Mouse (Mus musculus) mouse trophoblast stem cell (cell line): ENCODE data around the gene Cacna1e.

Source experiments
- in situ Hi-C, 2 experiments: fragments of 300-500 bp; cut with MseI, MboI; formaldehyde crosslinking; loops; 2 replicates in 1 of 2; 3 replicates in 1 of 2; pipeline ENCODE4 v1.15.1; 2025

Cacna1e gene

DNA sequence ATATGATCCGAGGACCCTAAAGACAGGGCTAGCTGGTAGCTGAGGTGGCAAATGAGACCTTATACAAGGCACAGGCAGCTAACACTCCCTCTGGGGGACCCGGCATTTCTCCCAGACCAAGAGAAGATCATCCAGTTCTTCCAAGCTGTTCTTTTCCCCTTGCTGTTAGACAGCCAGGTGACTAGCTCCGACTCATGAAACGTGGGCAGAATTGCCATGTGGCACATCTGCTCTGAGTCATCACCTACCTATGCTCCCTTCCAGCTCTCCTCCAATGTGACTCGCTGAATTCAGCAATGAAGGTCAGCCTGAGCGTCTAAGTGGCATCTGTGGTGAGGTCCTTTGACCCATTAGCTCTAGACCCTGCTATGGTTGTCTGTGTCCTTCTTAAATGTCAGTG lies 355.5 kb downstream of the Cacna1e start:
- in situ Hi-C loops = no loop called here

DNA sequence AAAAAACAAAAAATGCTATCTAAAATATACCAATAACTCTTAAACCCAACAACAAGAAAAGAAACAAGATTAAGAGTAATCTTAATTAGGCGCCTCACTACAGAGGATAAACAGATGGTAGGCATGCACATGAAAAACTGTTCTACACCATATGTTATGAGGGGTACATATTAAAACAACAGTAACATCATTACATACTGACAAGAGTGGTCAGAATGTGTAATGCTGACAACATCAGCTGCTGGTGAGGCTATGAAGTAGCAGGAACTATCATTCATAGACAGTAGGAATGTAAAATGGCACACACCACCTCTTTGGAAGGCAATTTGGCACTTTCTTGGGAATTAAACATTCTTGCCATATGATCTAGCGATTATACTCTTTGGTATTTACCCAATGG lies 363.6 kb downstream of the Cacna1e start:
- in situ Hi-C loops = no loop called here

DNA sequence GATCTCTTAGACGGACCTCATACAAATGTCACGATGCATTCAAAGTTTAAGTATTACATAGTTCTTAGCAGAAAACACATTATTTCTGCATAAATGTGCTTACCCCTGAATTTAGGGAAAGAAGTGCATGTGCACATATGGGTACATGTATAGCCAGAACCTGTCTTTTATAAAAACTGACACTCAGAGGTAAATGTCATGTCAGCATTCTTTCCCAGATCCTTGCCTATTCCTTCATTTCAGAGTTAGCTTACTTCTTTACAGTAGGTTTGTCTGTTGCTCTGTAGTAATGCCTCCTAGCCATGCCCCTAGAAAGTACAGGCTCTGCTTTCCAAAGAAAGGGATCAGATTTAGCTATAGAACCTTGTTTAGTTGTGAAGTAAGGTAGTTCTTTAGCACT lies 369.0 kb downstream of the Cacna1e start:
- in situ Hi-C loops = no loop called here

DNA sequence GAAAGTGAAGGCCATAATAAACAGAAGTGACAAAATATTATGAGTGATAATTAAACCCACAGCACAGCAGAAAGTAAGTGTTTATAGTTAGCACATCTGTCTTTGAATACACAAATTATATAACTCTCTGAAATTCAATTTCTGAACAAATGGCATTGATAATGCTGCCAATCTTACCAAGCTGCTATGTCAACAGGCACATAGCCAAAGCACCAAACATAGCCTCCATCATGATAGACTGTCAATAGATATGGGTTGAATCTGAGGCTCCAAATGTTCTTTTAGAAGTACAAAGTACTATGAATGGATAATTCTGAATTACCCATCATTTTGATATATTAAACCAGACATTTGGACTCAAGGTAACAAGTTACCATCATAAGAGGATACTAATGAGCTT lies 372.6 kb downstream of the Cacna1e start:
- in situ Hi-C loops = no loop called here

DNA sequence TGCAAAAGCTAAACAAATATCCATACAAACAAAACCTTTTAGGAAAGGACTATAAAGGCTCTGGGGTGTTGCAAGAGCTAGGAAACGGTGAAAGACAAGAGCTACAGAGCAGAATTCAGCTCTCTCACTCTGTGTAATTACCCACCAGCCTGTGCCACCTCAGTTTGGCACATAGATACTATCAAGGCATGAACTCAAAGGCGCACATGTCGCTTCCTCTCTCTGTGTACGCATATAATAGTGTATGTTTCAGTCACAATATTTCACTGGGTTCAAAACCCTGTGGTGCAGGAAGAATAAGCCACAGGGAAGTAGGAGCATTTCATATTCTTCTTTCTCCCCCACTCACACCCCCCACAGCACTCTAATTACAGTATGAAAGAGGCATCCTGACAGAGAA lies 380.3 kb downstream of the Cacna1e start:
- in situ Hi-C loops = no loop called here

DNA sequence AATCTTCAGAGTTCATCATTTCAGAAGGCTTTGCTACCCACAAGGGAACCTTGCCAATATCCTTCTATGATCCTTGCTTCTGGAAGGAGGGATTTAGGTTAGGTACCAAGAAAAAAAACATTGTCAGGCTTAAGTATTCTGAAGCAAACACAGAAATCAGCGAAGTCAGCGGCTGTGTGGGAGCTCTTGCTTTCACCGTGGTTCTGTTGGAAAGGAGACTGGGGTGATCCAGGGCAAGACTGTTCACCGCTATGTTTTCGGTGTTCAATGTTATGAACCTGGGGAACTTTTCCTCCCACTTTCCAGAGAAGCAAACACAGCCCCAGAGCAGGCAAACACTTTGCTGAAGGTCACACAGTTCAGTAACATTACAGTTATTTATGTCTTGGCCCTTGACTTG lies 383.4 kb downstream of the Cacna1e start:
- in situ Hi-C loops = no loop called here

DNA sequence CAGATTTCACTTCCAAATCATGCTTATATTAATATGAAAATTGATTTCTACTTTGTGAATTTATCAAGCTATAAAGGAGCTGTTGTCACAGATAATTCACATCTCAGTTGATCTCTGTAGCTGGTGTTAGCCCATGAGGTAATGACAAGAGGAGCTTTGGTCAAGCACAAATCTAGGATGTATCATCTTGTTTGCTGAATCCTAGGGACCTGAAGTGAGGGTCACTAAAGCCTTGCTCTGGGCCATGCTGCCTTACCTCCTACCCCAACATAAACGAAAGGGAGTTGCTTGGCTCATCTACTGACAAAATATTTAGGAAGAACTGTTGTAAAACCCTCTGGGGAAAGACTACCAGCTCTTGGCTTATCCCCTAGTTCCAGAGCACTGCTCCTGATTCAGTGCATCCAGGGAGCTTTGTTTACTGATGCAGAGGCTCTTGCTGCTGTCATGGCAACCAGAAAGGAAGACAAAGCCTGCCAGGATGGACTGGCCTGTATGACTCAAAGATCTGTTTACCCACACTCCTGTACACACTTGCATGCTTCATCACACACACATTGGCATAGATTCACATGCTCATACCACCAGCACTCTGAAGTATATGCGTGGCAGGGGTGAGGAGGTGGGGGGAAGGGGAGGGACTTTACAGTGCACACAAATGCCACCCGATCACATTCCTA lies 384.0 kb downstream of the Cacna1e start:
- in situ Hi-C loops = no loop called here

DNA sequence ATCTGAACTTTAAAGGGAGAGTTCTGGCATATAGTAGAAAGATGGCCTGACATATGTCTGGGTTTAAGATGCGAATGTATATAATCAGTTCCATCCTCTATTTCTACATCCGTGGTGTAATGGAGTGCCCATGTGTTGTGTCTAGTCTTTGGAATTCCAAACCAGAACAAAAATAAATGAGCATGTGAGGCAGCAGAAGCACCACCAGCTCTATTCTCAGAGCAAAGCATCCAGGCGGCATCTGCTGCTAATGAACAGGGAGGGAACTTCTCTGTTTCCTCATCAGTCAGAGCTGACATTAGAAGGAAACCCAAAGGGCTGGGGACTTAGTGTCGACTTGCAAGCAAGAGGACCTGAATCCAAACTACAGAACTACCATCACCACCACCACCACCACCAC lies 385.5 kb downstream of the Cacna1e start:
- in situ Hi-C loops = no loop called here

DNA sequence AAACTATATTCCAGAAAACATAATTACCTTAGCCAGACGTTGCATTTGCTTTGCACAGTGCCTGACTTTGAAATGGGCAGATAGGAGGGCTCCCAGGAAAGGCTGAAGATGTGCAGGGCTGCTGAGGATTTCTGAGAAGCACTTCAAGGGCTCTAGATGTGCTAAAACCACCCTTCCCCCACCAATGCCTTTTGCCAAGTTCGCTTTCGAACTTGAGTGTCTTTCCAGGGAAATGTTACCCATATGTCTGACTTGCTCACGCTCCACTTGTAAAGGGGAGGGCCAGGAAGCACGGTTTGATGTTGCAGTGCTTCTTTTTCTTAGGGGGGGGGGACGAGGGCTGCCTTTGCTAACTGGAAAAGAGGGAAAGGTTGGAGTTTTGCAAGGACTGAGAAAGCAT lies 393.2 kb downstream of the Cacna1e start:
- in situ Hi-C loops = no loop called here

DNA sequence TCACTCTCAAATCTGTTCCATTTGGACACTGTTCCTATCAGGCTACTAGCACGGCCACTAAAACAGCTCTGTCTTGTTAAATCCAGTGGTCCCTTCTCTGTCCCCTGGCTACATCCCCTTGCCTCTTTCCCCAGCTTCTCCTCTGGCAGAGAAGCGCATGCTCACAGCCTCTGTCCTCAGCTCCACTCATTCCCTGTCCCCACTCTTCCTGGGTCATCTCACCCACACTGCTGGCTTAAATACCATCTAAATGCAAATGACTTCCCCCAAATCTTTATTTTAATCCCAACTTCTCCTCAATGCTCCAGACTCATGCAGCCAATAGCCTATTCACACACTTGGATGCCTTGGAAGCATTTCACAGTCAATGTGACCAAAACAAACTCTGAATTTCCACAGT lies 407.6 kb downstream of the Cacna1e start:
- in situ Hi-C loops = no loop called here

DNA sequence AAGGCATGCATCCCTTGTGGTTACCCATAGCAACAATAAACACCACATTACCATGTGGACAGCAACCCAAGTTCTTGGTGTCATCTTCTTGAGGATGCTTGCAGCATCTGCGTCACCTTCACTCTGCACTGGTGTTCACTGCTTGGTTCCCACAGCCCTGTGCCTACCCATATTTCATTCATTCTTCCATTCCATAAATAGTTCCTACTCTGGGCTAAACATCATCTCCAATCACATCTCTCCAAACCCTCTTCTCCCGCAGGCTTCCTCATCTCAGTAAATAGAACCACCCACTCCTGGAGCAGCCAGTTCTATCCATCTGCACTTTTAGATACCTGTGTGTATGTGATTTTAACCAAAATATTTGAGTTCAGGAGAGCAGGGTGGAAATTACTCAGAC lies 408.6 kb downstream of the Cacna1e start:
- in situ Hi-C loops = no loop called here

DNA sequence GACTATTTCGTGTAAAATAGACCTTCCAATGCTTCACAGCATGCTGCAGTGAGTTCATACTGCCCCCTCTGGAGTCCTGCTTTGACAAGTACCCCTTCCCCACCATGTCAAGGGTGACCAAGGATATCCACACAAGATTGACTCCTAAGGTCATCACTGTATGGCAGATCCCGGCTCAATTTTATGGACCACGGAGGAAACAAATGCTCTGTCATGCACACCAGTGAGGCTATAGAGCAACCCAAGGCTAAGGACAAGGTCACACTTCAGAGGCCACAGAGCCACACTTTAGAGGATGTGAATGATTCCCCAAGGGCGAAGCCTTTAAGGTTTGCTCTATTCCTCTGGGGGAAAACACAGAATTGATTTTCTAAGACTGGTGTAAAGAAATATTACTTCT lies 410.1 kb downstream of the Cacna1e start:
- in situ Hi-C loops = no loop called here

DNA sequence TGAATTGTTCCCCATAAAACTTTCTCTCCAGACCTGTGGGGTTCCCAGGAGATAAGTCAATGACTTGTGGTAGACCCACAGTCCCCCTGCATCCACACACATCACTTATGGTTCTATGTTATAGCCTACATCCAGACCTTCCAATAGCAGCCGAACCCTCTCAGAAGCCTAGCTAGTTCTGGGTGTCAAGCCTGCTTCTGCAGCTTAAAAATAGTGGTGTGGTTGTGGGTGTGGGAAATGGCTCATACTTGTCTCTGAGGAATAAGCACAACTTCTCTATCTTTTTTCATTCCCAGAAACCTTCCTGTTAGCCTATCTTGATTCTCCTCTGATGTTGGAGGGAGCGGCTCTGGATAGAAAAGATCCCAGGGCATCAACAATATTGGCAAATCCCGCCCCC lies 417.0 kb downstream of the Cacna1e start:
- in situ Hi-C loops = no loop called here

DNA sequence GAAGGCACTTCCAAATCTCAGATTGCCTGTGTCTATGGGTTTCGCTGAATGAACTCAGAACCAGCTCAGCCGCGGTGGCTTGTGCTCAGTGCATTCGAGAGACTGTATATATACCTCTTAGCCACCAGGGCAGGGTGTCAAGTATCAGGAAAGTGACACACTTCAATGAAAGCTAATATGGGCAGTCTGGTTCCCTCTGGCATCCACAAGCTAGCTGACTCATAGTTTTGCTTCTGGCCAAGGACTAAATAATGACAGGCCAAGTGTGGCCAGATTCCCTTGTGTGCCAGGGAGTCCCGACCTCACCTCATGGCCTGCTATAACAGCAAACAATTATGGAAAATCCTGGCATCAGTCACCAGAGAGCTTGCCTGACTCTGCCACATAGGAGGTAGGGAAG lies 422.8 kb downstream of the Cacna1e start:
- in situ Hi-C loops = no loop called here

DNA sequence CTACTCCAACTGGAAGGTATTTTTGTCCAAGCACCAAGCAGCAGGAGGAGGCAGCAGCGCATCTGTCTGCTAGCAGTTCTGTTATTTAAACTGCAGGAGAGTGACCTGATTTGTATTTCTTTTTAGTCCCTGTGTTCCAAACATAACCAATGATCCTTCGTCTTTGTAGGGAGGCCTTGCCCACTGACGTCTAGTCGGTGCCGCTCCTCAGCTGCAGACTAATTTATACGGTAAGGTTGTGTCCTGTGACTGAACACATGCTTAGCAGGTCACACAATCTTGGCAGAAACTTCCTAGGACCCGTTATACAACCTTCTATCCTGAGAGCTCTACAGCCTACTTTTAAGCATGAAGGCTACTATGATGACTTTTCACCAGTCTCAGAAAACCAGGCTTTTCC lies 424.2 kb downstream of the Cacna1e start:
- in situ Hi-C loops = no loop called here

DNA sequence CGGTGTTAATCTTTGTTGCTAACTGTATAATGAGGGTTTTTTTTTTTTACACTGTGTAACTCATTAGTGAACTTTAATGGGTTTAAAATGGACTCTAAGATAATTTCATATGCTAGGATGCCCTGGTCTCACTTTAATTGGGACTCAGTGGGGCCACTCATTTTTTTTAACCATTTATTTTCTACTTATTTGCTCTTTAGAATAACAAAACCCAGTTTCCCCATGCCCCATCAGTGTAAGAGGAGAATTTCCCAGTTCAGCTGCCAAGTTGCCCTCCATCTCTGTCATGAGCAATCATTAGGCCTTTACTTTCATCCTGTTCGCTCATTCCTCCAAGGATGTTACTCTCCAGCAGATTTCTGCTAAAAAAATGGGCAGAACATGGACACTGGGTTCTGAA lies 425.7 kb downstream of the Cacna1e start:
- in situ Hi-C loops = no loop called here

DNA sequence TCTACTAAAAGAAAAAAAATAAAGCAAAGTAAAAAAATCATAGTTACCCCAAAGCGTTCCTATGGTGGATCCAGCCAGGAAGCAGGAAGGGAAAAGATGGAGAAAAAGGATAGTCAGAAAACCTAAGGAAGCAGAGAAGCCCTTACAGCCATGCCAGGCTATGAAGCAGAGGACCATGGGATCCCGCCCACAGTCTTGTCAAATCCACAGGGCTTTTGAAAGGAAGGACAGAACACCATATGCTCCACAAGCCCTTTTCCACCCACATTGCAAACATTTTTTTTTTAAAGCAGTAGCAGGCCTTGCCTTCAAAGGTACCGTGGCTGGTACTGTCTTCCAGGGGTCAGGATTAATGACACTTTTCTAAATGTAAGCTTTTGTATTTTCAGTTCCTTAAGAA lies 433.5 kb downstream of the Cacna1e start:
- in situ Hi-C loops = no loop called here

DNA sequence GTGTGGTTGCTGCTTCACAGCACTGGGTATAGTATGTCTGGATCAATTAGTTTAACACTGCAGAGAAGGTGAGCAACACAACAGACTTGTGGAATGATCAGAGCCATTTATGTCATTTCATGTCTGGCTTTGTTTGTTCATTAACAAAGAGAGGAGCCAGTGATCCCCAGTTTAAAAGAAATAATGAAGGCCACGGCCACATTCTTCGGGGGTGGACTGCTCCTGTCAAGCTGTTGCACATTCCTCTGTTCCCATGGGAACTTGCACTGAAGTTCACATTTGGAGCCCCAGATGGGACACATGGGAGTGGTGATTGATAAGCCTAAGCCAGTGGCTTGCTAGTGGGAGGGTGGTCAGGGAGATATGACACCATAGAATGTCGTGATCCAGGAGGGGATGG lies 437.8 kb downstream of the Cacna1e start:
- in situ Hi-C loops = no loop called here

DNA sequence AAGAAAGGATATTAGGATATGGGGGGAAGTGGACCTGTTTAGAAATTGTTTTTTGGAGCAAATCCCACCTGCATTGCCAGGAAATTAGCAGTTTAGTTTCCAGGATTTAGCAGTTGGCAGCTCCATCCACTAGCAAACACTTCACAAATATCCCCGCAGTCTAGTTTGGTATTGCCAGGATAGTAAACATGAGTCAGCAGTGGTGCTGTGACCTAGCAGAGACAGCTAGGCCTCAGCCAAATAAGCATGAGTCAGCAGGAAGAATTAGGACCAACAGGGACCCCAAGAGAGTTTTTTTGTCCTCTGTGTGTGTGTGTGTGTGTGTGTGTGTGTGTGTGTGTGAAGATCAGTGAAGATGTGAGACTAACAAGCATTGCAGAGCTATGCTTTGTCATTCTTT lies 450.8 kb downstream of the Cacna1e start:
- in situ Hi-C loops = no loop called here

DNA sequence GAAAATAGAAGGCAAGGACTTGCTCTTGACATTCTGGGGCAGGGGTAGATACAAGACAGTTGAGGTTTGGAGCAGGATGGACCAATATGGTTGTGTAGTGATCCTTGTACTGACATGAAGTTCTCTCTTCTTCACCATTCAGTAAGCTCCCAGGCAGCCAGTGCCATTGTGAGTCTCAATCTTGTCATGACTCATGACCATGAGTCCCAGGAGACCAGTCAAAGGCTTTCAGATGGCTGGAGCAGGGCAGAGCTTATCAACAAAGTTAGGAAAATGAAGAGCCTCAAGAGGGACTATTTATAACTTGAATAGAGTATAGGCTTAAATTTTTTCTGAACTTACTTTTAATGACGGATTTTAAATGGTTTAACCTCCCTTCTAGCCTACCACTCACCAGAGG lies 451.2 kb downstream of the Cacna1e start:
- in situ Hi-C loops = no loop called here

DNA sequence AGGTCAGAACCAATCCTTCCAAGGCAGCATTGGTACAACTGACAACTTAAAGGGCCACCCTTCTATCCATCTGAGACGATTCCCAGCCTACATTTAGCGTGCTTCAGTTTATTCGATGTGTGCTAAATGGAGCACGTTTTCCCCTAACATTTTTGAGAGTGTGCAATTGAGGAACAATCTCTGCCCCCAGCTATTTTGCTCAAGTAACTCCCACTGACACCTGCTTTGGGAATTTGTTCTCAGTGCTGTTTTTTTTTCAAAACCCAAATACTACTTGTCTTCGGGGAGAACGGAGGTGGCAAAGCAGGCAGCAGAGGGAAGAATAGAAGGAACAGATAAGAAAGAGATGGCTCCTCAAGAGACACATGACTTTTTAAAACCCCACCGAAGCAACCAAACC lies 456.0 kb downstream of the Cacna1e start:
- in situ Hi-C loops = no loop called here

DNA sequence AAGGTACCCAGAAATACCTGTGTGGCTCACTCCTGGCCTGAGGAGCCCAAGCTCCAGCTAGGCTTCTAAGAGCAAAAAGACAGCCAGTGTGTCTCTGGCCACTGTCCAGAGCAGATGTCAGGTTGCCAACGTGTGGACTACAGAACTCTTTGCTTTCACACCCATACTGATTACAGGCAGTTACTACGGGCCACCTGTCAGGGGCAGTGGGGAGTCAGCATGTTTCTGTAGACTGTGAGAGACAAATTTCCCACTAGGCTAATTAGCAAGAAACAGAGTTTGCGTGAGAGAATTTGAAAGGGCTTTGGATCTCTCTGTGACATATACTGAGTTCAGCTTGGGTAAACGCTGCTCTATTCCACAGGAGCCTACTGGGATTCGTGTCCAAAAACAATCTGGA lies 466.0 kb downstream of the Cacna1e start:
- in situ Hi-C loops = no loop called here

DNA sequence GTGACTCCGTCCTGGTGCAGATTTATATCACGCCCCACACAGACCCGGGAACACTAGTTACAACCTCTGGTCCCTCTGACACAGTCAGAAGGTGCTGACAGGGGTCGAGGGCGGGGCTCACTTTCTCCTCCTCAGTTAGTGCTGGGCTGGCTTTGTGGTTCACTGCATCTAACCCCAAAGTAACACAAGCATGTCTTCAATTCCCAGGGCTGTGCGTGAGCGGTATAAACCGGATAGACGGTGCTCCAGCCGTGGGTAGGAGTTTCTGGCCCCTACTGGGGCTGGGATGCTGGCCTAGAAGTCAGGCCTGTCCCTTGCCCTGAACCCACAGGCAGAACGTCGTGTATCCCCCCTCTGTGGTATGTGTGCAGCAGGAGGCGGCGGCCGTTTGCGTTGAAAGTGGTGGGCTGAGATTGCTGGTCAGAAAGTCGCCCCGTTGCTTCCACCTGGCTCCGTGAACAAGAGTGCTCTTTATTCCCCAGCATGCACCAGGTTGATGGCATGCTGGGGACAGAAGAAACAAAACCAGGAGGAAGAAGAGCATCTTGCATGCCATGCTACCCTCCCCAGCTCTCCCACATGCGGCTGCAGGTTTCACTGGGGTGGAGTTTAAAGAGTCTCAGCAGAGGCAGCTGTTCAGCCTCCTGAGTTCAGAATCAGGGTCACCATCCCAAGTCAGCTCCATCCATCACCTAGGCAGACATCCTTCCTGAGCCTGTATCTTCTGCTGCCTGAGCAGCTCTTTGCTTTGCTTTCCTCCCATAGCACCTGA lies 467.7 kb downstream of the Cacna1e start:
- in situ Hi-C loops = no loop called here

DNA sequence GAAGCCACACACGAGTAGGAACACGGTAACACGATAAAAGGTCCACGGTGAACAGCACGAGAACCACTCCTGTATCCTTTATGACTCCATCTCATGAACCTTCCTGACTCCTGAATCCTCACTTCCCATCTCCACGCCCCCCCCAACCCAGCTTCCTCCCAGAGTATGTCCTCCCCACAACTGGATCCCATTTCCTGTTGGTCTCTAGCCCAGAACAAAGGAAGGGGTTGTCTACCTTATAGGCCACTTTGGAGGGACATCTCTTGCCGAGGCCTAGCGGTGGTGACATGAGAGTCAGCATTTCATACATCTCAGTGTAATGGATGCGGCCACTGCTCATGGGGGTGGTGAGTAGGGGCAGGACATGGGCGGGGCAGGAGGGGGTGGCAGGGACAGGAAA lies 468.5 kb downstream of the Cacna1e start:
- in situ Hi-C loops = no loop called here
